Mouse (Mus musculus) CD4-positive, CD25-positive, alpha-beta regulatory T cell, adult 2 months (primary cell): ENCODE results near the gene Cyb5d1.

Experiments
- DNase-seq: peaks from one replicate; pipeline ENCODE4 v3.0.0-alpha.2; 2012; ENCODE audit warnings: low read depth, low spot score

The Cyb5d1 gene

GRCm38 (mm10) chr11:69416509-69416908 lies 21.1 kb upstream of the Cyb5d1 start:
- no peak for DNase-seq

- DNase-seq: peak; percentile 61
Measured at GRCm38 (mm10) chr11:69415668-69416451, 20.4 kb upstream of the Cyb5d1 start.

- DNase-seq: no peak
Measured at GRCm38 (mm10) chr11:69415327-69415667, 19.9 kb upstream of the Cyb5d1 start.

- DNase-seq: peak; percentile 25
Measured at GRCm38 (mm10) chr11:69414421-69415326, 19.2 kb upstream of the Cyb5d1 start.

- peak; percentile 41 for DNase-seq
Measured at GRCm38 (mm10) chr11:69413221-69414181, 18.1 kb upstream of the Cyb5d1 start, which contains the start of gene Kdm6b. TSS of gene Kdm6b (minus strand) at chr11:69413675.

- no peak for DNase-seq
Measured at GRCm38 (mm10) chr11:69412548-69412947, 17.1 kb upstream of the Cyb5d1 start.

GRCm38 (mm10) chr11:69411538-69412203 lies 16.2 kb upstream of the Cyb5d1 start:
- peak; percentile 86 for DNase-seq

- peak; percentile 88 for DNase-seq
Measured at GRCm38 (mm10) chr11:69411073-69411535, 15.7 kb upstream of the Cyb5d1 start.

- peak; percentile 94 for DNase-seq
Measured at GRCm38 (mm10) chr11:69410310-69411072, 15.1 kb upstream of the Cyb5d1 start.

- no peak for DNase-seq
Measured at GRCm38 (mm10) chr11:69410045-69410309, 14.5 kb upstream of the Cyb5d1 start.

GRCm38 (mm10) chr11:69409378-69410044 lies 14.1 kb upstream of the Cyb5d1 start:
- peak; percentile 96 for DNase-seq

GRCm38 (mm10) chr11:69408541-69409377 lies 13.3 kb upstream of the Cyb5d1 start:
- peak; percentile 92 for DNase-seq

GRCm38 (mm10) chr11:69407724-69408004 lies 12.2 kb upstream of the Cyb5d1 start:
- no peak for DNase-seq

- DNase-seq: peak; percentile 18
Measured at GRCm38 (mm10) chr11:69406867-69407723, 11.7 kb upstream of the Cyb5d1 start.

GRCm38 (mm10) chr11:69406282-69406681 lies 10.9 kb upstream of the Cyb5d1 start:
- peak; percentile 18 for DNase-seq

GRCm38 (mm10) chr11:69405397-69406200 lies 10.2 kb upstream of the Cyb5d1 start:
- peak; percentile 19 for DNase-seq
